In genomic region chr17:34107109-34107867, GRCm38 (mm10) we compare ENCODE assay signal across 22 mouse cellular contexts. TPM values are rescaled to one million over a fixed set of nuclear protein-coding genes. Genes with fewer than 3 reads are reported as not detected.
DNase-seq lines count a peak whose midpoint lies in the region; ATAC-seq and TF ChIP-seq lines count a peak whose summit lies in the region.
"Had no signal": no experiment of that assay in that cellular context is flagged by ENCODE, and none has a peak within 500 bp of the region (broad histone marks: within the 10 kb centered on the region; RNA-seq: fewer than 3 reads in every experiment).

No protein-coding gene starts in this region.

- peak; percentile 65; the same call in 1 of the 2 replicates for ATAC-seq in forebrain, embryonic 15.5 days (replicated peaks)
- ATAC-seq in liver, embryonic 11.5 days (replicated peaks; ENCODE audit: low FRiP score), result no peak
- ATAC-seq: intestine, embryonic 15.5 days; liver, embryonic 12.5 days; midbrain, embryonic 13.5 days had no signal

- TF ChIP-seq CTCF in liver, adult 2 months (IDR thresholded peaks at IDR 0.05; ENCODE audit: low read depth, low read length), result no peak

- H3K4me2 ChIP-seq in forebrain, embryonic 15.5 days (replicated peaks), result no peak overlapping the region
- no peak overlapping the region for H3K4me2 ChIP-seq in liver, embryonic 11.5 days
- no peak overlapping the region for H3K4me2 ChIP-seq in myocyte (ENCODE audit: low read depth)
- H3K4me2 ChIP-seq: heart, embryonic 15.5 days; intestine, embryonic 15.5 days; liver, embryonic 12.5 days; midbrain, embryonic 13.5 days; neural tube, embryonic 15.5 days had no signal

- H3K36me3 ChIP-seq in forebrain, embryonic 15.5 days, result peaks cover 29% of the 10 kb centered on the region
- H3K36me3 ChIP-seq in forebrain, embryonic 10.5 days (replicated peaks), result peaks cover 45% of the 10 kb centered on the region
- H3K36me3 ChIP-seq in liver, adult 2 months (ENCODE audit: control insufficient read depth, insufficient read depth, low read length), result peaks cover 17% of the 10 kb centered on the region
- peaks cover 18% of the 10 kb centered on the region for H3K36me3 ChIP-seq in liver, embryonic 11.5 days (ENCODE audit: control insufficient read depth, insufficient read depth, low read length)
- peaks cover 13% of the 10 kb centered on the region for H3K36me3 ChIP-seq in myocyte (ENCODE audit: control insufficient read depth, insufficient read depth)

- peaks cover 11% of the 10 kb centered on the region for H3K4me1 ChIP-seq in forebrain, embryonic 15.5 days
- peaks cover 21% of the 10 kb centered on the region for H3K4me1 ChIP-seq in forebrain, embryonic 10.5 days
- peaks cover 2% of the 10 kb centered on the region; the same call in 1 of the 2 replicates for H3K4me1 ChIP-seq in liver, adult 2 months (ENCODE audit: control insufficient read depth, insufficient read depth, low read length)
- H3K4me1 ChIP-seq in liver, embryonic 11.5 days (replicated peaks; ENCODE audit: control insufficient read depth, insufficient read depth, low read length), result no peaks in the 10 kb centered on the region
- H3K4me1 ChIP-seq: liver, embryonic 12.5 days; midbrain, embryonic 13.5 days; neural tube, embryonic 15.5 days had no signal

- TF ChIP-seq POLR2A in liver, adult 2 months (IDR thresholded peaks at IDR 0.05; ENCODE audit: extremely low read depth, insufficient read depth, low read length), result no peak
- TF ChIP-seq POLR2A in myocyte (IDR thresholded peaks at IDR 0.05; ENCODE audit: insufficient read length, low read depth), result no peak

- H3K9ac ChIP-seq in forebrain, embryonic 15.5 days (replicated peaks), result no peak overlapping the region
- no peak overlapping the region for H3K9ac ChIP-seq in liver, adult 2 months (ENCODE audit: low read depth, low read length)
- H3K9ac ChIP-seq in liver, embryonic 11.5 days (ENCODE audit: low read depth, low read length), result no peak overlapping the region
- H3K9ac ChIP-seq: heart, embryonic 15.5 days; intestine, embryonic 15.5 days; liver, embryonic 12.5 days; midbrain, embryonic 13.5 days; neural tube, embryonic 15.5 days had no signal

- WGBS in forebrain, embryonic 15.5 days, result 75% methylated on average over 7 of the region's 7 CpGs
- 84% methylated on average over 7 of the region's 7 CpGs for WGBS in forebrain, embryonic 10.5 days
- WGBS in liver, adult 2 months, result 68% methylated on average over 7 of the region's 7 CpGs
- 79% methylated on average over 7 of the region's 7 CpGs for WGBS in liver, embryonic 11.5 days

- H3K27me3 ChIP-seq in forebrain, embryonic 15.5 days, result no peaks in the 10 kb centered on the region
- H3K27me3 ChIP-seq in forebrain, embryonic 10.5 days (ENCODE audit: poor library complexity, severe bottlenecking), result no peaks in the 10 kb centered on the region
- no peaks in the 10 kb centered on the region for H3K27me3 ChIP-seq in liver, adult 2 months (ENCODE audit: control insufficient read depth, insufficient read depth, low read length)
- H3K27me3 ChIP-seq in liver, embryonic 11.5 days (replicated peaks; ENCODE audit: control insufficient read depth, insufficient read depth, low read length), result no peaks in the 10 kb centered on the region
- no peaks in the 10 kb centered on the region for H3K27me3 ChIP-seq in myocyte (ENCODE audit: control insufficient read depth, insufficient read depth, insufficient read length)
- H3K27me3 ChIP-seq: heart, embryonic 15.5 days; intestine, embryonic 15.5 days; neural tube, embryonic 15.5 days had no signal

- H3K9me3 ChIP-seq in forebrain, embryonic 15.5 days, result no peaks in the 10 kb centered on the region
- no peaks in the 10 kb centered on the region for H3K9me3 ChIP-seq in forebrain, embryonic 10.5 days
- H3K9me3 ChIP-seq in liver, embryonic 11.5 days (ENCODE audit: control insufficient read depth, low read length), result no peaks in the 10 kb centered on the region
- H3K9me3 ChIP-seq: heart, embryonic 15.5 days; intestine, embryonic 15.5 days; limb, embryonic 10.5 days; liver, embryonic 12.5 days; midbrain, embryonic 13.5 days; neural tube, embryonic 15.5 days had no signal

- no peak overlapping the region; the same call in 1 of the 2 replicates for H3K27ac ChIP-seq in forebrain, embryonic 15.5 days (replicated peaks)
- H3K27ac ChIP-seq in forebrain, embryonic 10.5 days, result no peak overlapping the region
- H3K27ac ChIP-seq in liver, adult 2 months (replicated peaks; ENCODE audit: insufficient read depth, low read depth, low read length), result no peak overlapping the region
- no peak overlapping the region for H3K27ac ChIP-seq in liver, embryonic 11.5 days (ENCODE audit: low read depth, low read length)
- H3K27ac ChIP-seq: gastrocnemius, adult 2 months; heart, embryonic 15.5 days; intestine, embryonic 15.5 days; limb, embryonic 10.5 days; liver, embryonic 12.5 days; midbrain, embryonic 13.5 days; neural tube, embryonic 15.5 days had no signal

- H3K79me2 ChIP-seq in liver, adult 2 months (ENCODE audit: control insufficient read depth, insufficient read depth, low read length), result no peaks in the 10 kb centered on the region
- H3K79me2 ChIP-seq in myocyte (ENCODE audit: control insufficient read depth, insufficient read depth), result no peaks in the 10 kb centered on the region

- H3ac ChIP-seq in myocyte (ENCODE audit: control insufficient read depth, insufficient read length), result no peak overlapping the region

- no peak overlapping the region for H3K4me3 ChIP-seq in forebrain, embryonic 15.5 days
- H3K4me3 ChIP-seq in forebrain, embryonic 10.5 days, result no peak overlapping the region
- H3K4me3 ChIP-seq in liver, adult 2 months (ENCODE audit: insufficient read depth, low read depth, low read length), result no peak overlapping the region
- no peak overlapping the region for H3K4me3 ChIP-seq in liver, embryonic 11.5 days (ENCODE audit: low read depth, low read length)
- H3K4me3 ChIP-seq in myocyte, result no peak overlapping the region
- H3K4me3 ChIP-seq: gastrocnemius, adult 2 months; heart, embryonic 15.5 days; intestine, embryonic 15.5 days; limb, embryonic 10.5 days; liver, embryonic 12.5 days; midbrain, embryonic 13.5 days; neural tube, embryonic 15.5 days had no signal

- DNase-seq in forebrain, embryonic 10.5 days (ENCODE audit: extremely low spot score, low spot score), result no peak
- DNase-seq in liver, adult 2 months (ENCODE audit: extremely low read depth, low read depth, low spot score), result peak; percentile 58
- DNase-seq in liver, embryonic 11.5 days (ENCODE audit: low spot score), result no peak
- DNase-seq in ZHBTc4 (ENCODE audit: low read depth, low spot score), result peak; percentile 41
- DNase-seq in layer of hippocampus, adult 18-20 months (ENCODE audit: low spot score in 2 of 2), result no peak
- no peak for DNase-seq in ovary, postnatal 10 days (ENCODE audit: low spot score)
- DNase-seq: adrenal gland, adult 2 months; cerebellum, adult 9-10 months; gastrocnemius, adult 2 months; heart, postnatal 4 days; kidney, adult 9 months; kidney, postnatal 4 days; right cerebral cortex, postnatal 4 days had no signal

TF ChIP-seq in myocyte, 11 proteins besides CTCF, POLR2A, EP300 and RAD21 (continues in another document):
- TF ChIP-seq MYOD1 (IDR thresholded peaks at IDR 0.05; ENCODE audit: control insufficient read depth in 1 of 3, insufficient read length in 2 of 3, low read depth in 2 of 3) (no peak), E2F4 (IDR thresholded peaks at IDR 0.05; ENCODE audit: insufficient read depth) (no peak)

RNA-seq across cellular contexts. Expression of gene H2-DMa, which starts 12.1 kb away (rescaled TPM):
- polyA plus RNA-seq in forebrain, embryonic 15.5 days (2015; fragmentation: Nextera tagmentation; extraction: Ambion mirVana), result 12.9 and 13.0 TPM in 2 replicates
- 4.5 and 6.9 TPM in 2 replicates for polyA plus RNA-seq in forebrain, embryonic 10.5 days (2016; fragmentation: Nextera tagmentation; extraction: Ambion mirVana)
- total RNA-seq in liver, adult 2 months (2014; rRNA removed), result 7.1 and 8.5 TPM in 2 replicates
- polyA plus RNA-seq in liver, adult 2 months (2012; rRNA removed), result 8.3 and 13.1 TPM in 2 replicates
- polyA plus RNA-seq in liver, embryonic 11.5 days (2014; fragmentation: Nextera tagmentation; extraction: Ambion mirVana), result 5.6 and 5.9 TPM in 2 replicates
- 7.2 TPM for polyA plus RNA-seq in myocyte (2012; fragmentation: generic; extraction: Trizol)
- total RNA-seq in layer of hippocampus, adult 18-20 months (2021), result 10 to 100 TPM; 27.4 to 32.5 TPM

RNA-seq across cellular contexts. Expression of gene Brd2, which starts 15.1 kb away (rescaled TPM):
- polyA plus RNA-seq in forebrain, embryonic 15.5 days (2015; fragmentation: Nextera tagmentation; extraction: Ambion mirVana), result 132 and 133 TPM in 2 replicates
- polyA plus RNA-seq in forebrain, embryonic 10.5 days (2016; fragmentation: Nextera tagmentation; extraction: Ambion mirVana), result 121 and 134 TPM in 2 replicates
- total RNA-seq in liver, adult 2 months (2014; rRNA removed), result 39.0 and 53.2 TPM in 2 replicates
- 55.8 and 76.9 TPM in 2 replicates for polyA plus RNA-seq in liver, adult 2 months (2012; rRNA removed)
- polyA plus RNA-seq in liver, embryonic 11.5 days (2014; fragmentation: Nextera tagmentation; extraction: Ambion mirVana), result 86.1 and 90.8 TPM in 2 replicates
- polyA plus RNA-seq in myocyte (2012; fragmentation: generic; extraction: Trizol), result 90.1 TPM
- 100 to 1,000 TPM; 184 to 185 TPM for total RNA-seq in layer of hippocampus, adult 18-20 months (2021)

RNA-seq across cellular contexts. Expression of gene H2-Oa, which starts 15.1 kb away (rescaled TPM):
- 0.15 TPM in 1 of 2 replicates, not detected in the other for polyA plus RNA-seq in forebrain, embryonic 15.5 days (2015; fragmentation: Nextera tagmentation; extraction: Ambion mirVana)
- 0.12 and 0.43 TPM in 2 replicates for polyA plus RNA-seq in forebrain, embryonic 10.5 days (2016; fragmentation: Nextera tagmentation; extraction: Ambion mirVana)
- 0.28 and 0.47 TPM in 2 replicates for total RNA-seq in liver, adult 2 months (2014; rRNA removed)
- polyA plus RNA-seq in liver, adult 2 months (2012; rRNA removed), result 0.76 and 1.4 TPM in 2 replicates
- 0.26 and 0.56 TPM in 2 replicates for polyA plus RNA-seq in liver, embryonic 11.5 days (2014; fragmentation: Nextera tagmentation; extraction: Ambion mirVana)
- polyA plus RNA-seq in myocyte (2012; fragmentation: generic; extraction: Trizol), result 0.07 TPM
- not detected for total RNA-seq in layer of hippocampus, adult 18-20 months (2021)
- total RNA-seq: gastrocnemius, adult 2 months; heart, postnatal 4 days had no signal
- polyA plus RNA-seq: midbrain, embryonic 13.5 days had no signal

RNA-seq across cellular contexts. Expression of gene H2-DMb2, which starts 35.8 kb away (rescaled TPM):
- 1.0 and 1.4 TPM in 2 replicates for polyA plus RNA-seq in forebrain, embryonic 15.5 days (2015; fragmentation: Nextera tagmentation; extraction: Ambion mirVana)
- 0.16 and 0.26 TPM in 2 replicates for polyA plus RNA-seq in forebrain, embryonic 10.5 days (2016; fragmentation: Nextera tagmentation; extraction: Ambion mirVana)
- 0.74 and 1.7 TPM in 2 replicates for total RNA-seq in liver, adult 2 months (2014; rRNA removed)
- polyA plus RNA-seq in liver, adult 2 months (2012; rRNA removed), result 1.1 and 3.1 TPM in 2 replicates
- 0.32 and 0.34 TPM in 2 replicates for polyA plus RNA-seq in liver, embryonic 11.5 days (2014; fragmentation: Nextera tagmentation; extraction: Ambion mirVana)
- not detected for polyA plus RNA-seq in myocyte (2012; fragmentation: generic; extraction: Trizol)
- total RNA-seq in layer of hippocampus, adult 18-20 months (2021), result 1 to 10 TPM; 1.3 to 1.6 TPM
- total RNA-seq: layer of hippocampus, postnatal 10 days had no signal

RNA-seq across cellular contexts. Expression of gene H2-DMb1, which starts 45.6 kb away (rescaled TPM):
- polyA plus RNA-seq in forebrain, embryonic 15.5 days (2015; fragmentation: Nextera tagmentation; extraction: Ambion mirVana), result 0.88 and 0.91 TPM in 2 replicates
- polyA plus RNA-seq in forebrain, embryonic 10.5 days (2016; fragmentation: Nextera tagmentation; extraction: Ambion mirVana), result 0.24 and 0.81 TPM in 2 replicates
- total RNA-seq in liver, adult 2 months (2014; rRNA removed), result 4.2 and 6.6 TPM in 2 replicates
- polyA plus RNA-seq in liver, adult 2 months (2012; rRNA removed), result 8.3 and 14.5 TPM in 2 replicates
- polyA plus RNA-seq in liver, embryonic 11.5 days (2014; fragmentation: Nextera tagmentation; extraction: Ambion mirVana), result 0.19 and 0.43 TPM in 2 replicates
- not detected for polyA plus RNA-seq in myocyte (2012; fragmentation: generic; extraction: Trizol)
- 1 to 10 TPM; 3.2 to 3.8 TPM for total RNA-seq in layer of hippocampus, adult 18-20 months (2021)

Comparison
In these comparisons a context has a peak if more than half of its experiments do, and no peak if none do; other contexts are left out.
1. DNase-seq: peak in liver, adult 2 months (single experiment) and ZHBTc4 (single experiment); none in forebrain, embryonic 10.5 days (single experiment), liver, embryonic 11.5 days (single experiment), layer of hippocampus, adult 18-20 months (0 of 2) and ovary, postnatal 10 days (single experiment).